Mouse (Mus musculus): ENCODE measurements around the gene Gpx4. TPM values are rescaled to one million over a fixed set of nuclear protein-coding genes. Genes with fewer than 3 reads are reported as not detected.
A peak's percentile ranks its signal among the peaks of the same experiment; 100 is the strongest.

Gpx4 gene
- 603 and 658 TPM in 2 replicates for polyA plus RNA-seq (2015; fragmentation: Nextera tagmentation; extraction: Ambion mirVana)

GRCm38 (mm10) chr10:80047041-80047565 lies at the start of gene Gpx4:
Gpx4 (plus strand) TSS chr10:80047166.
- no peak for ATAC-seq (ENCODE audit: insufficient read depth)
- no peaks in the 10 kb centered on the region for H3K36me3 ChIP-seq (replicated peaks)
- 76% methylated on average over 9 of the region's 9 CpGs for WGBS (ENCODE audit: insufficient replicate concordance)
- no peak within 1 kb of the TSS for H3K4me2 ChIP-seq
- no peak within 1 kb of the TSS for H3K9ac ChIP-seq
- no peak within 1 kb of the TSS for H3K4me3 ChIP-seq (replicated peaks)
- H3K27me3 ChIP-seq: no peaks in the 10 kb centered on the region
- no peaks in the 10 kb centered on the region for H3K9me3 ChIP-seq (replicated peaks)
- H3K27ac ChIP-seq (replicated peaks): no peak within 1 kb of the TSS
- peaks cover 54% of the 10 kb centered on the region for H3K4me1 ChIP-seq (replicated peaks)

GRCm38 (mm10) chr10:79997819-79998218 lies 49.1 kb upstream of the Gpx4 start:
- Histone ChIP-seq H3K27ac (replicated peaks) (peak overlapping the region; percentile 92), H3K9ac (peak overlapping the region; percentile 86), H3K4me3 (replicated peaks) (peak overlapping the region; percentile 80), H3K27me3 (no peaks in the 10 kb centered on the region), H3K4me2 (peak overlapping the region; percentile 85), H3K4me1 (replicated peaks) (peaks cover 85% of the 10 kb centered on the region), H3K36me3 (replicated peaks) (peaks cover 53% of the 10 kb centered on the region), H3K9me3 (replicated peaks) (no peaks in the 10 kb centered on the region)
- ATAC-seq (ENCODE audit: insufficient read depth): peak; percentile 30; the same call in 1 of the 2 replicates
- WGBS (ENCODE audit: insufficient replicate concordance): 22% methylated on average over 15 of the region's 15 CpGs

GRCm38 (mm10) chr10:80001945-80002344 lies 45.0 kb upstream of the Gpx4 start:
- ATAC-seq (ENCODE audit: insufficient read depth): no peak
- WGBS (ENCODE audit: insufficient replicate concordance): 85% methylated on average over 9 of the region's 9 CpGs

GRCm38 (mm10) chr10:80002829-80003228 lies 44.1 kb upstream of the Gpx4 start:
- peaks cover 94% of the 10 kb centered on the region for H3K36me3 ChIP-seq (replicated peaks)
- no peak for ATAC-seq (ENCODE audit: insufficient read depth)
- H3K4me1 ChIP-seq (replicated peaks): peaks cover 75% of the 10 kb centered on the region
- 66% methylated on average over 21 of the region's 21 CpGs for WGBS (ENCODE audit: insufficient replicate concordance)
- peak overlapping the region; percentile 20; the same call in 1 of the 2 replicates for H3K4me2 ChIP-seq
- H3K27me3 ChIP-seq: no peaks in the 10 kb centered on the region
- peak overlapping the region; percentile 61; the same call in 1 of the 2 replicates for H3K27ac ChIP-seq (replicated peaks)
- no peak overlapping the region for H3K9ac ChIP-seq
- no peaks in the 10 kb centered on the region for H3K9me3 ChIP-seq (replicated peaks)
- no peak overlapping the region for H3K4me3 ChIP-seq (replicated peaks)

More at GRCm38 (mm10) chr10:80001945-80002344, 45.0 kb upstream of the Gpx4 start:
- H3K4me2 ChIP-seq: no peak overlapping the region
- no peak overlapping the region for H3K9ac ChIP-seq
- H3K4me3 ChIP-seq (replicated peaks): no peak overlapping the region
- H3K4me1 ChIP-seq (replicated peaks): peaks cover 77% of the 10 kb centered on the region
- peaks cover 85% of the 10 kb centered on the region for H3K36me3 ChIP-seq (replicated peaks)
- H3K9me3 ChIP-seq (replicated peaks): no peaks in the 10 kb centered on the region
- no peaks in the 10 kb centered on the region for H3K27me3 ChIP-seq
- no peak overlapping the region for H3K27ac ChIP-seq (replicated peaks)

GRCm38 (mm10) chr10:80003374-80004232 lies 43.4 kb upstream of the Gpx4 start:
- 42% methylated on average over 9 of the region's 9 CpGs for WGBS (ENCODE audit: insufficient replicate concordance)
- Histone ChIP-seq H3K9ac (0 out of 2 replicates have a peak overlapping the region, but pooled peaks have one; percentile 4), H3K9me3 (replicated peaks) (no peaks in the 10 kb centered on the region), H3K4me1 (replicated peaks) (peaks cover 67% of the 10 kb centered on the region), H3K27ac (replicated peaks) (peak overlapping the region; percentile 61; the same call in 1 of the 2 replicates), H3K4me2 (peak overlapping the region; percentile 20), H3K4me3 (replicated peaks) (no peak overlapping the region), H3K36me3 (replicated peaks) (peaks cover 96% of the 10 kb centered on the region), H3K27me3 (no peaks in the 10 kb centered on the region)
- ATAC-seq (ENCODE audit: insufficient read depth): peak; percentile 54

GRCm38 (mm10) chr10:80004233-80004705 lies 42.7 kb upstream of the Gpx4 start:
- H3K36me3 ChIP-seq (replicated peaks): peaks cover 96% of the 10 kb centered on the region
- H3K27ac ChIP-seq (replicated peaks): peak overlapping the region; percentile 61; the same call in 1 of the 2 replicates
- 68% methylated on average over 8 of the region's 8 CpGs for WGBS (ENCODE audit: insufficient replicate concordance)
- H3K4me3 ChIP-seq (replicated peaks): no peak overlapping the region
- H3K4me1 ChIP-seq (replicated peaks): peaks cover 60% of the 10 kb centered on the region
- H3K9me3 ChIP-seq (replicated peaks): no peaks in the 10 kb centered on the region
- H3K4me2 ChIP-seq: no peak overlapping the region
- no peak overlapping the region for H3K9ac ChIP-seq
- no peak; the same call in 1 of the 2 replicates for ATAC-seq (ENCODE audit: insufficient read depth)
- H3K27me3 ChIP-seq: no peaks in the 10 kb centered on the region

- no peak overlapping the region for H3K27ac ChIP-seq (replicated peaks)
- H3K27me3 ChIP-seq: peaks cover 15% of the 10 kb centered on the region
- no peak overlapping the region for H3K4me2 ChIP-seq
- peaks cover 29% of the 10 kb centered on the region for H3K4me1 ChIP-seq (replicated peaks)
- no peak overlapping the region for H3K9ac ChIP-seq
- H3K9me3 ChIP-seq (replicated peaks): peaks cover 12% of the 10 kb centered on the region
- ATAC-seq (ENCODE audit: insufficient read depth): no peak
- H3K4me3 ChIP-seq (replicated peaks): no peak overlapping the region
- H3K36me3 ChIP-seq (replicated peaks): peaks cover 90% of the 10 kb centered on the region
- 92% methylated on average over 6 of the region's 6 CpGs for WGBS (ENCODE audit: insufficient replicate concordance)
Measured at GRCm38 (mm10) chr10:80011740-80012139, 35.2 kb upstream of the Gpx4 start.

GRCm38 (mm10) chr10:80013609-80014008 lies 33.4 kb upstream of the Gpx4 start:
- WGBS (ENCODE audit: insufficient replicate concordance): 77% methylated on average over 25 of the region's 25 CpGs
- Histone ChIP-seq H3K4me1 (replicated peaks) (peaks cover 40% of the 10 kb centered on the region), H3K9me3 (replicated peaks) (peaks cover 12% of the 10 kb centered on the region), H3K4me2 (no peak overlapping the region), H3K4me3 (replicated peaks) (no peak overlapping the region), H3K9ac (no peak overlapping the region), H3K27ac (replicated peaks) (no peak overlapping the region), H3K36me3 (replicated peaks) (peaks cover 72% of the 10 kb centered on the region), H3K27me3 (peaks cover 15% of the 10 kb centered on the region)
- no peak for ATAC-seq (ENCODE audit: insufficient read depth)

- Histone ChIP-seq H3K4me1 (replicated peaks) (peaks cover 51% of the 10 kb centered on the region), H3K36me3 (replicated peaks) (peaks cover 61% of the 10 kb centered on the region), H3K27ac (replicated peaks) (0 out of 2 replicates have a peak overlapping the region, but pooled peaks have one; percentile 14), H3K9ac (no peak overlapping the region), H3K27me3 (peaks cover 15% of the 10 kb centered on the region), H3K4me2 (no peak overlapping the region), H3K4me3 (replicated peaks) (no peak overlapping the region), H3K9me3 (replicated peaks) (peaks cover 12% of the 10 kb centered on the region)
- WGBS (ENCODE audit: insufficient replicate concordance): 53% methylated on average over 28 of the region's 28 CpGs
- ATAC-seq (ENCODE audit: insufficient read depth): no peak
Measured at GRCm38 (mm10) chr10:80014484-80015290, 32.3 kb upstream of the Gpx4 start.

- 0 out of 2 replicates have a peak overlapping the region, but pooled peaks have one; percentile 77 for H3K4me2 ChIP-seq
- no peak for ATAC-seq (ENCODE audit: insufficient read depth)
- WGBS (ENCODE audit: insufficient replicate concordance): 82% methylated on average over 10 of the region's 10 CpGs
- peaks cover 59% of the 10 kb centered on the region for H3K4me1 ChIP-seq (replicated peaks)
- peaks cover 6% of the 10 kb centered on the region for H3K9me3 ChIP-seq (replicated peaks)
- peaks cover 53% of the 10 kb centered on the region for H3K36me3 ChIP-seq (replicated peaks)
- H3K27me3 ChIP-seq: peaks cover 15% of the 10 kb centered on the region
- no peak overlapping the region for H3K9ac ChIP-seq
- H3K27ac ChIP-seq (replicated peaks): peak overlapping the region; percentile 84
- H3K4me3 ChIP-seq (replicated peaks): no peak overlapping the region
Measured at GRCm38 (mm10) chr10:80015583-80015982, 31.4 kb upstream of the Gpx4 start.

Measured in liver, embryonic 15.5 days (tissue).